Mouse (Mus musculus) midbrain, embryonic 12.5 days (tissue): ENCODE measurements around the gene Gpr108. TPM values are rescaled to one million over a fixed set of nuclear protein-coding genes. Genes with fewer than 3 reads are reported as not detected.

Source experiments
- ATAC-seq: fragments of 200-750 bp; cut with Nextera tagmentation; 2 replicates; pipeline ENCODE4 v1.8.0; 2017; ENCODE audit warnings: low read depth, moderate TSS enrichment, moderate library complexity; ENCODE audit not compliant: low FRiP score
- H3K27ac ChIP-seq: fragments of 300-500 bp; sonication (generic); replicated peaks from 2 replicates; pipeline ENCODE4 v1.5.1; 2016; ENCODE audit warnings: mild to moderate bottlenecking
- H3K27me3 ChIP-seq: fragments of 300-500 bp; sonication (generic); 2 replicates; pipeline ENCODE4 v1.6.1; 2016; ENCODE audit warnings: mild to moderate bottlenecking
- H3K36me3 ChIP-seq: fragments of 300-500 bp; sonication (generic); 2 replicates; pipeline ENCODE4 v1.6.1; 2016
- H3K4me1 ChIP-seq: fragments of 300-500 bp; sonication (generic); 2 replicates; pipeline ENCODE4 v1.6.1; 2016
- H3K4me2 ChIP-seq: fragments of 300-500 bp; sonication (generic); replicated peaks from 2 replicates; pipeline ENCODE4 v1.6.1; 2016; ENCODE audit warnings: mild to moderate bottlenecking, moderate library complexity
- H3K4me3 ChIP-seq: fragments of 300-500 bp; sonication (generic); 2 replicates; pipeline ENCODE4 v1.5.1; 2016; ENCODE audit warnings: mild to moderate bottlenecking
- H3K9ac ChIP-seq: fragments of 300-500 bp; sonication (generic); replicated peaks from 2 replicates; pipeline ENCODE4 v1.6.1; 2016; ENCODE audit warnings: mild to moderate bottlenecking, moderate library complexity
- H3K9me3 ChIP-seq: fragments of 300-500 bp; sonication (generic); 2 replicates; pipeline ENCODE4 v1.6.1; 2016; ENCODE audit warnings: mild to moderate bottlenecking
- WGBS: fragments of 180-500 bp; shearing (Covaris S2); methylation state at CpG from one replicate; pipeline ENCODE4 v1.1.7; 2016; 5-methylcytosine and 5-hydroxymethylcytosine counted together
- polyA plus RNA-seq: library from polyadenylated mRNA; unstranded; fragments of >200 nt; fragmentation: Nextera tagmentation; extraction: Ambion mirVana; gene quantifications from 2 replicates; pipeline ENCODE4 v1.2.1, GENCODE M21; 2016

Gpr108 gene
- polyA plus RNA-seq, 1 experiment from 2014 or later, result 24.5 TPM

- WGBS, result 2% methylated on average over 33 of the region's 33 CpGs
- no peak overlapping the region for H3K27ac ChIP-seq
- H3K9me3 ChIP-seq, result no peaks in the 10 kb centered on the region
- H3K27me3 ChIP-seq, result no peaks in the 10 kb centered on the region
- no peak for ATAC-seq
- H3K9ac ChIP-seq, result peak overlapping the region; percentile 66
- H3K4me3 ChIP-seq, result peak overlapping the region; percentile 71
- H3K4me1 ChIP-seq, result peaks cover 32% of the 10 kb centered on the region
- peaks cover 24% of the 10 kb centered on the region for H3K36me3 ChIP-seq
- H3K4me2 ChIP-seq, result peak overlapping the region; percentile 93
These were observed 2.4 kb upstream of the Gpr108 start for GRCm38 (mm10) chr17:57250461-57251160.

DNA sequence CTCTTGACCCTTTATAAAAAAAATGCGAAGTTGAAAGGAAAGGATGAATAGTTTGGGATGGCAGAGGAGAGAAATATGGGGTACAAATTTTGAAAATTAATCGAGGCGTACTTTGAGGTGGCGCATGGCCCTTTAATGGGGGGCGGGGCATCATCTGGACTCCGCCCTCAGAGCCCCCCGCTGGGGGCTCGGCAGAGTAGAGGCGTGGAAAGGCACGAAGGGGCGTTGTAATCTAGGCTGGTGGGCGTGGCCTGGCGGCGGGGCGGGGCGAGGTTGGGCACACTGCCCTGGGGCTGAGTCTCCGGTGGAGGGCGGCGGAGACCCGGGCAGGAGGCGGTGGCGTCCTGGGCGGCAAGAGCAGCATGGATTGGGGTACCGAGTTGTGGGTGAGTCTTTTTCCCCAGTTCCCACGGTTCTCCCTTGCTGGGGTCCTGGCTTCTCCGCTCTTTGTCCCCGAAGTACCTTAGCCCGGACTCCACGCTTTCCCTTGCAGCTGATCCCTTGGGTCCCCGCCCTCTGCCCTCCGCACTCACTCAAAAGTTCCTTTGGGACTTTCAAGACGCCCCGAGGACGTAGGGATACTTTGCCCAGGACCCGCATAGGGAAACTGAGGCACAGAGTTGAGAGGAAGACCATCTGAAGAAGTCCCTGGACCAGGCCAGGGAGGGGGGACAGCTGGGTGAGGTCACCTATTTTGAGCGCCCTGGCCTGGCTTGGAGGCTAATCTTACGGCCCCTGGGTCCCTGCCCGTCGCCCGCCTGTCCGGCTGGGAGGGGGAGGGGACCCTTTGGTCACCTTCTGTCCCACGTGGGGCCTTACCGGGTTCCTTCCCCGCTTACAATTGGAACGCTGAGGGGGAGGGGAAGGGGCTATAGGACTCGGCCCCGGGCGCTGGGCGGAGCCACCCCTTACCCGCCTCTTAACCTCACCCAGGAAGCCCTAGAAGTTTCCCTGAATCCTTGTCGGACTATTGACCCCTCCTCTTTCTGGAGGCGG lies 1.2 kb upstream of the Gpr108 start, which contains the start of gene Trip10:
Gene Trip10, plus strand, starts transcription at position 270 of the 996 bp plus-strand sequence.
- H3K4me2 ChIP-seq, result peak within 1 kb of the TSS; percentile 93
- peaks cover 32% of the 10 kb centered on the region for H3K4me1 ChIP-seq
- H3K36me3 ChIP-seq, result peaks cover 18% of the 10 kb centered on the region
- no peaks in the 10 kb centered on the region for H3K9me3 ChIP-seq
- H3K9ac ChIP-seq, result peak within 1 kb of the TSS; percentile 66
- peak within 1 kb of the TSS; percentile 85 for H3K27ac ChIP-seq
- under 1% methylated on average over 46 of the region's 52 CpGs for WGBS
- H3K4me3 ChIP-seq, result peak within 1 kb of the TSS; percentile 71
- no peaks in the 10 kb centered on the region for H3K27me3 ChIP-seq
- peak; percentile 20 for ATAC-seq

DNA sequence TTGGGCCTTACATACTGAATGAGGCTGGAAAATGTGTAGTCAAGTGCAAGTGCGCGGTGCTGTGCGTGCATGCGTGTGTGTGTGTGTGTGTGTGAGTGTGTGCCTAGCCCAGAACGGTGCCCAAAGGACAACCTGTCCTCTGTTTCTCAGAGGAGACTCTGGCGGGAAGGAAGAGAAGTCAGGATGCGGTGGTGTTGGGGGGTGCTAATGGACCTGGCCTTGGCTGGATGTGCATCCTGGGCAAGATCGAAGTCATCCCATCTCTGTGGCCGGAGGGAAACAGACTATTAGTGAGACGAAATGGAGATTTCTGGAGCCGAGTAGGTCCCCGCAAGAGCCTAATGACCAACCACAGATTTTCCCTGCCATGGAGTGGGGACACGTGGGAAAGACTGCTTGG lies 525 bp upstream of the Gpr108 start:
- H3K9me3 ChIP-seq, result no peaks in the 10 kb centered on the region
- H3K9ac ChIP-seq, result peak overlapping the region; percentile 44
- peaks cover 32% of the 10 kb centered on the region for H3K4me1 ChIP-seq
- peak overlapping the region; percentile 85 for H3K27ac ChIP-seq
- 13% methylated on average over 13 of the region's 13 CpGs for WGBS
- peak overlapping the region; percentile 93 for H3K4me2 ChIP-seq
- H3K27me3 ChIP-seq, result no peaks in the 10 kb centered on the region
- peak overlapping the region; percentile 71 for H3K4me3 ChIP-seq
- peaks cover 15% of the 10 kb centered on the region for H3K36me3 ChIP-seq
- no peak for ATAC-seq

DNA sequence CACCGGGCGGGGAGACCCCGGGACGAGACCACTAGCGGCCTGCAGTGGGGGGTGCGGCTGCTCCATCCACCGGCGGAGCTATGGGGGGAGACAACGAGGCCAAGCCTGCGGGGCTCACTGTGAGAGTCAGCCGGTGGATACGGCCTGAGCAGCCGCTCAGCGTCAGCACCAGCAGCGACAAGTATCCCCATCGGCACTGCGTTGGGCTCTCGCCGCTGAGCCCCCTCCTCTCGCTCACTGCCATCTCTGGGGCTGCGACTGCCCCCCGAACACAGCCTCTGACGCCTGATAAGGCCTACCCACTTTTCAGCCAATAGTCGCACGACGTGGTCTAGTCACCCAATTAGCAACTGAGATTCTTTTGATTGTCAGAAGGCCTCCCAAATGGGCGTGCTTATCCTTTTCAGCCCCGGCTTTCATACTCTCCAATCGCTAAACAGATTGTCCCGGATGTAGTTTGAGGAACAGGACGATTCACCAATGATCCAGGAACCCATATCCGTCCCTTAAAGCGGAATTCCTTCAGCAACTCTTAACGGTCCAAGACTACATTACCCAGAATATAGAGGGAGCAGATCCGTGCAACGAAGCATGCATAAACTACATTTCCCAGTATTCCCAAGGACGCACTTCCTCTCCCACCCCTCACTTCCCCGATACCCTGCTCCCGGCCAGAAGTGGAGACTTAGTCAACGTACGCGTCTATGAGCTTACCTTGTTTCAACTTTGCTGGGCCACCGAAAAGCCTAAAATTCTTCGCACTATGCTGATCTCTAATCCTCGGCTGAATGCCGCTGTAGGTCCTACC lies 649 bp downstream of the Gpr108 start:
- H3K27me3 ChIP-seq, result no peaks in the 10 kb centered on the region
- H3K36me3 ChIP-seq, result peaks cover 14% of the 10 kb centered on the region
- under 1% methylated on average over 46 of the region's 46 CpGs for WGBS
- peaks cover 32% of the 10 kb centered on the region for H3K4me1 ChIP-seq
- ATAC-seq, result peak; percentile 93
- peak overlapping the region; percentile 97 for H3K27ac ChIP-seq
- peak overlapping the region; percentile 71 for H3K9ac ChIP-seq
- peak overlapping the region; percentile 93 for H3K4me2 ChIP-seq
- no peaks in the 10 kb centered on the region for H3K9me3 ChIP-seq
- H3K4me3 ChIP-seq, result peak overlapping the region; percentile 71

DNA sequence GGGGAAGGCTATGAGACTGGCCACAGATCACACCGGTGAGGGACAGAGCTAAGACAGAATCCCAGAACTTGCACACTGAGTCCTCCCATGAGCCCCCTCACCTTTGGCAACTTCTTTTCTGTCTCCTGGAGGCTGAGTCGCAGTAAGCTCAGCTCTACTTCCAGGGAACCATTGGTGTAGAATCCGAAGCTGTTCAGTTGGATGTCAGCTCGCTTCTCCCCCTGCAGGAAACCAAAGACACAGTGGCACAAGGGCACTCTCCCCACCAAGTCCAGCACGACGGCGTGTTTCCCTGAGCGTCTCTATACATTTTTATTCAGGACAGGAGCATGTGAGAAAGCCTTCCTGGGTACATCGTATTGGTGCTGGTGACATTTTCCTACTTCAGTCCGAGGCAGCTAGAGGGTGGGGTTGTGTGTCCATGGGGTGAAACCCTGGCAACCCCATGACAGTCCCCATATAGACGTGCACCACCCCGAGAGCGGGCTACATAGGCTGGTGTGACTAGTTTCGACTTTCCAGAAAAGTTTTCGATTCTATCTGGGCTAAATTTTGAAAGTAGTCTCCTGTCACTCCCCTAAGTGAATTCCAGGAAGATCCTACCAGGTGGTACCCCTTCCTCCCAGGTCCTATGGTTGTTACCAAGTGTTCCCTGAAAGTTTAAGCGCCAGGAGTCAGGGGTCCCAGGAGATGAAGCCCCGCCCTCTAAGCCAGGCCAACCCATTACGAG lies 1.4 kb downstream of the Gpr108 start:
- Histone ChIP-seq H3K4me2 (peak overlapping the region; percentile 81), H3K4me3 (peak overlapping the region; percentile 71)
- WGBS, result 4% methylated on average over 18 of the region's 18 CpGs

GRCm38 (mm10) chr17:57245311-57245929 lies 2.8 kb downstream of the Gpr108 start:
- WGBS, result 91% methylated on average over 10 of the region's 10 CpGs
- H3K27ac ChIP-seq, result no peak overlapping the region
- H3K4me3 ChIP-seq, result no peak overlapping the region
- no peak for ATAC-seq
- no peaks in the 10 kb centered on the region for H3K27me3 ChIP-seq
- H3K9me3 ChIP-seq, result no peaks in the 10 kb centered on the region
- H3K4me2 ChIP-seq, result no peak overlapping the region
- no peak overlapping the region for H3K9ac ChIP-seq
- H3K36me3 ChIP-seq, result peaks cover 27% of the 10 kb centered on the region
- peaks cover 25% of the 10 kb centered on the region for H3K4me1 ChIP-seq

More for the DNA sequence above, 1.4 kb downstream of the Gpr108 start:
- Histone ChIP-seq H3K27me3 (no peaks in the 10 kb centered on the region), H3K27ac (peak overlapping the region; percentile 97), H3K9me3 (no peaks in the 10 kb centered on the region), H3K9ac (peak overlapping the region; percentile 71), H3K36me3 (peaks cover 22% of the 10 kb centered on the region), H3K4me1 (peaks cover 32% of the 10 kb centered on the region)
- peak; percentile 59 for ATAC-seq

DNA sequence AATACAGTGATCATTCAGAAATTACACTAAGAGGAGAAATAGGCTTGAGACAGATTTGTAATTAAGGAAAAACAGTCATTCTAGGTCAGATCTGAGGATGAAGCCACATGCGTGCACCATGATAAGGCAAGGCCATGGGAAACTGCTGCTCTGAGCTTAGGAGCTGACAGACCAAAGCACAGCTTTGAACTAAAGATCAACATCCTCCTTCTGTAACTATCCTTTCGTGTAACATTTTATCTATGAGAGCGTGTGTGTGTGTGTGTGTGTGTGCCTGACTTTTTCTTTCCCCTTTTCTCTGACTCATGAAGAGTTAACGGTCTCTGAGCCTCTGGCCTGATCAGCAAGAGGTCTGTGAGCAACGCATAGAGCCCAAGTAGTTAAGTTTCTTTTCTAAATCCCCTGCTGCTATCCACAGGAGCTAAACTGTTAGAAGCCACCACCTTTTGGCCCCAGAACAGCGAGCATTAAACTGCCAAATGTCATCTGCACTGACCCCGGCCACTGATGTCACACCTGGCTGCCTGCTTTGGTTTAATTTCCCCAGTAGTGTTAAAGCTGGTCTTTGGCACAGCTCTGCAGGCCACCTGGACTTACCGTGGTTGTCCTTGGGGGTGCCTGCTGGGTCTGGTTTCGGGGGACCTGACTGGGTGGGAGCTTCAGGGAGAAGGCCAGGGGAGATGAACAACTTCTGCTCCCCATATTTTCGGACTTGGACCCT lies 4.4 kb downstream of the Gpr108 start:
- Histone ChIP-seq H3K9ac (no peak overlapping the region), H3K4me3 (no peak overlapping the region)

DNA sequence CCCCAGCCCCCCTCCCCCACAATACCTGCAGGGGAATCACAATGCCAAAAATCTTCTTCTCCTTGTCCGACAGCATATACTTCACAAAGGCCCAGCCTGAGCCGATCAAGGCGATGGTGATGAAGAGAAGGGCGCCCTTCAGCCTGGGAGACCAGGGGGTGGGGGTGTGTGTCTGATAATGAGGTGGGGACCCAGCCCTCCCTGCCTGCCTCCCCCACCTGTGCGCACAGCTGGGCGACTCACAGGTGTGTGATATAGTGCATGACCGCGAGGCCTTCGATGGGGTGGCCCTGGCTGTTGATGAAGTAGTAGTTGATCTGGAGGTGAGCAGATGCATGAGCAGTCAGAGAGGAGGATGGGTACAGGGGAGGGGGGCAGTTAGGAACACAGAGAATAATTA lies 11.1 kb downstream of the Gpr108 start:
- WGBS, result 90% methylated on average over 9 of the region's 9 CpGs
- H3K36me3 ChIP-seq, result peaks cover 43% of the 10 kb centered on the region
- no peaks in the 10 kb centered on the region for H3K27me3 ChIP-seq
- H3K4me2 ChIP-seq, result no peak overlapping the region
- no peak overlapping the region for H3K27ac ChIP-seq
- no peak overlapping the region for H3K4me3 ChIP-seq
- ATAC-seq, result no peak
- H3K9me3 ChIP-seq, result no peaks in the 10 kb centered on the region
- H3K9ac ChIP-seq, result no peak overlapping the region
- no peaks in the 10 kb centered on the region for H3K4me1 ChIP-seq

More for the DNA sequence above, 4.4 kb downstream of the Gpr108 start:
- no peak for ATAC-seq
- Histone ChIP-seq H3K9me3 (no peaks in the 10 kb centered on the region), H3K36me3 (peaks cover 27% of the 10 kb centered on the region), H3K4me2 (no peak overlapping the region), H3K27ac (no peak overlapping the region), H3K4me1 (peaks cover 15% of the 10 kb centered on the region), H3K27me3 (no peaks in the 10 kb centered on the region)
- 72% methylated on average over 10 of the region's 10 CpGs for WGBS

DNA sequence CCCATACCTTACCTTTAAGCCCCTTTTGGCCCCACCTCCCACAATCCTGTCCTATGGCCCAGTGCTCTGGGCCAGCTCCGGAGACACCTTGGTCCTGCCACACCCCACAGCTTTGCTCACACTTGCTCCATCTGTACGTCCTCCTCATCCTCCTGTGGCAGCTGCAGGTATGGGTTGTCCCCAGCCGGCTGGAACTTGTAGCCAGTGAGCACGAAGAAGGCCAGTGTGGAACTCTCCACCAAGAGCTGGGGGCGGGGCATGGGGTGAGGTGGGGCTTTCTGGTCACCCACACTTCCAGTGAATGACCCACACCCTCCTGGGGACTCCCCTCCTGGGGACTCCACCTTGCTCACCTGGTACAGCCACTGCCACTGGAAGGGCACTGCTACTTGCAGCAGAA lies 12.4 kb downstream of the Gpr108 start:
- H3K9ac ChIP-seq, result no peak overlapping the region
- no peak overlapping the region for H3K4me3 ChIP-seq
- H3K4me1 ChIP-seq, result no peaks in the 10 kb centered on the region
- H3K27ac ChIP-seq, result no peak overlapping the region
- no peak overlapping the region for H3K4me2 ChIP-seq
- ATAC-seq, result peak; percentile 20; the same call in 1 of the 2 replicates
- WGBS, result 94% methylated on average over 5 of the region's 5 CpGs
- no peaks in the 10 kb centered on the region for H3K27me3 ChIP-seq
- peaks cover 34% of the 10 kb centered on the region for H3K36me3 ChIP-seq
- H3K9me3 ChIP-seq, result no peaks in the 10 kb centered on the region

GRCm38 (mm10) chr17:57234254-57234928 lies 13.9 kb downstream of the Gpr108 start:
- no peak overlapping the region for H3K27ac ChIP-seq
- H3K4me2 ChIP-seq, result no peak overlapping the region
- 85% methylated on average over 12 of the region's 12 CpGs for whole genome bisulfite sequencing
- ATAC-seq, result no peak
- no peaks in the 10 kb centered on the region for H3K27me3 ChIP-seq
- no peaks in the 10 kb centered on the region for H3K4me1 ChIP-seq
- no peaks in the 10 kb centered on the region for H3K9me3 ChIP-seq
- no peak overlapping the region for H3K4me3 ChIP-seq
- no peak overlapping the region for H3K9ac ChIP-seq
- peaks cover 34% of the 10 kb centered on the region for H3K36me3 ChIP-seq
